Mouse (Mus musculus): Measurements from ENCODE around the gene Dab2ip. TPM values are rescaled to one million over a fixed set of nuclear protein-coding genes. Genes with fewer than 3 reads are reported as not detected.

Gene Dab2ip
- polyA plus RNA-seq, 1 experiment from 2014 or later, result 67.9 TPM

DNA sequence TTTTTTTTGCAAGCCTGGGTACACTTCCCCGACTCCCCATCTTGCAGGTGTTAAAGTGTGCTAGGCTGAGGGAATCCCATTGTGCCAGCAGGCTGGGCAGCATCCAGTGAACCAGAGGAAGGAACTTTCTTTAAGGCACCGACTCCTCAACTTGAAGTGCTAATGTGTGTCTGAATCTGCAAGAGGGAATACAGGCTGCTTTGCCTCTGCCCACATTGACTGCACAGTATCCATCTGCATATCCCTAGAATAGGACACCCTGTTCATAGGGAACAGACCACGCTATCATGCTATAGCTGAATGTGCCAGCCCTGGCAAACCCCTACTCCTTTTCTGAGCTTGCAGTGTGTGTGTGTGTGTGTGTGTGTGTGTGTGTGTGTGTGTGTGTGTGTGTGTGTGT is 115.1 kb downstream of the Dab2ip start:
- H3K9me3 ChIP-seq (replicated peaks), result no peaks in the 10 kb centered on the region
- H3K4me1 ChIP-seq, result peaks cover 100% of the 10 kb centered on the region
- H3K9ac ChIP-seq, result no peak overlapping the region
- H3K36me3 ChIP-seq, result no peaks in the 10 kb centered on the region
- no peak overlapping the region for H3K4me2 ChIP-seq (replicated peaks)
- WGBS, result 77% methylated on average over 3 of the region's 3 CpGs
- ATAC-seq (ENCODE audit: insufficient number of reproducible peaks, low FRiP score, low TSS enrichment, low read depth), result no peak
- no peaks in the 10 kb centered on the region for H3K27me3 ChIP-seq
- H3K4me3 ChIP-seq (replicated peaks), result no peak overlapping the region
- H3K27ac ChIP-seq (replicated peaks), result no peak overlapping the region

DNA sequence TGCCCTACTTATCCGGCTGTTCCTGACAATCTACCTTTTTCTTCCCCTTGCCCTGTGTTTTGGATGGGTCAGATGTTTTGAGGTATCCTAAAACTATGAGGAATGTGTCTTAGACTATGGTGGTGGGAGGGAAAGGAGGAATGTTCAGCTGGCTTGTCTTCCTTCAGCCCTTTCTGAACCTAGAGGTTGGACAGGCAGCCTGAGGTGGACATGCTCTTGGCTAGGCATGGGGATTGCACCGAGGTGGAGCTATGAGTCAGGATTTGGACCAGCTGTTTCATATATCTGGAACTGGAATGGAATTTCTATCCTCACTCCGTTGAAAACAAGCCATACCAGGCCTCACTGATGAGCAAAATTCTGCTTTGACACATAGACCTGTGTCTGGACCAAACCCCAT is 115.9 kb downstream of the Dab2ip start:
- Histone ChIP-seq H3K9me3 (replicated peaks) (no peaks in the 10 kb centered on the region), H3K4me2 (replicated peaks) (no peak overlapping the region), H3K4me1 (peaks cover 100% of the 10 kb centered on the region), H3K36me3 (no peaks in the 10 kb centered on the region), H3K9ac (no peak overlapping the region), H3K27ac (replicated peaks) (0 out of 2 replicates have a peak overlapping the region, but pooled peaks have one; percentile 34), H3K4me3 (replicated peaks) (no peak overlapping the region), H3K27me3 (no peaks in the 10 kb centered on the region)
- no peak for ATAC-seq (ENCODE audit: insufficient number of reproducible peaks, low FRiP score, low TSS enrichment, low read depth)
- 34% methylated on average over 3 of the region's 3 CpGs for WGBS

DNA sequence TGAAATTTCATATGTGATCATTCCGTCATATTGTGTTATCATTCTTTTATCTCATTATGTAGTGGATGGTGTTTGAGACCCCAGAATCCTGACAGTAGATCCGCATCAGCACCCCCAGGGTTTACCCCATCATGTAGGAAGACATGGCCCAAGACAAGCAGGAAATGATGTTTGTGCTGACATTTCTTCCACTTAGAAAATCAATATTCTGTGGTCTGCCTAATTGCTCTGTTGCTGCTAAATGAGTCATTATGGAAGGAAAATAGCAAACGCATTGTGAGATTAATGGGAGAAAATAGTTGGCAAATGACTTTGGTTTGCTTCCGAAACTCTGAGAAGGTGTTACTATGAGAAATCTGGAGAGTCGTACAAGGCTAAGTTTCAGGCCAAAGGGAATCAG is 116.4 kb downstream of the Dab2ip start:
- ATAC-seq (ENCODE audit: insufficient number of reproducible peaks, low FRiP score, low TSS enrichment, low read depth), result no peak
- no peaks in the 10 kb centered on the region for H3K27me3 ChIP-seq
- H3K4me1 ChIP-seq, result peaks cover 100% of the 10 kb centered on the region
- no peak overlapping the region for H3K9ac ChIP-seq
- no peaks in the 10 kb centered on the region for H3K36me3 ChIP-seq
- no peaks in the 10 kb centered on the region for H3K9me3 ChIP-seq (replicated peaks)
- H3K27ac ChIP-seq (replicated peaks), result no peak overlapping the region
- no peak overlapping the region for H3K4me3 ChIP-seq (replicated peaks)
- 78% methylated on average over 5 of the region's 5 CpGs for WGBS
- H3K4me2 ChIP-seq (replicated peaks), result no peak overlapping the region

DNA sequence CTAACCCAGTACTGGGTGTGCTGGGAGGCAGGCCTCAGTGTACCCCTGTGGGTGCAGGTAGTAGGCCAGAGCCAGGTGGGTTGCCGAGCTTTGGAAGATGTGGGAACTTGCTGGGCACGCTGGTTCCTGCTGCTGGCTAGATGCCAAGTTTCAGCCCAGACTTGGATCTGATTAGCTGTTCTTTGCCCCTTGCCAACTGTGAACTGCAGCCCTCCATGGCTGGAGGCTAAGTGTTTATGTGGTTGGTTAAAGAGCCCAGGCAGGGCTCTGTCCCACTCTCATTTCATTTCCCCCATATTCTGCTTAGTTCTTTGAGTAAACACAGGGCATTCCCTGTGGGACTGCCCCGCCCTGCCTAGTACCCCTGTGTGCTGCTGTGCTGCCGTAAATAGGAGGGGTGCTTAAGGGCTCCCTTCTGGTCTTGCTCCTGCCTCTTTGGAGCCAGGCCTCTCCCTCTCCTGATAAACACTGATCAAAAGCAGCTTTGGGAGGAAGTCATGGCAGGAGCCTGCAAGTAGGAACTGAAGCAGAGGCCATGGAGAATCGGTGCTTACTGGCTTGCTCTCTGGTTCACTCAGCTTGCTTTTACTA is 118.1 kb downstream of the Dab2ip start:
- peak overlapping the region; percentile 73 for H3K27ac ChIP-seq (replicated peaks)

DNA sequence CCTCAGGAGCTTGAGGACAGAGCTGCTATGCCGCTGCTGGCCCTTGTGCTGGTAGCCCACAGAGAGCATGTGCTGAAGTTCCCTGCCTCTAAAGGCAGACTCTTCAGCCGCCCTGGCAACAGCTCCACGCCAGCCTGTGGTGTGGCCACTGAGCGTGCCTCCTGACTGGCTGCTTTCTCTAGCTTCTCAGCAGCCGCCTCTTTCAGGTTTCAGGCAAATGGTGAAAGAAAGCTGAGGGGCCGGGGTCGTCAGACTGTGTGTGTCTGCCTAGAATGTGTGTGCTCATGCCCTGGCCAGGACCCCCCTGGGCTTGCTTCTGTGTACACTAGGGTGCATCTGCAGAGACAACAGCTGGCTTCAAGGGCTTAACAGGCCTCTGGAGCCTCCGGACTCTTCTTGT is 119.8 kb downstream of the Dab2ip start:
- Histone ChIP-seq H3K9ac (no peak overlapping the region), H3K4me2 (replicated peaks) (peak overlapping the region; percentile 12; the same call in 1 of the 2 replicates)

More for the DNA sequence above, 118.1 kb downstream of the Dab2ip start:
- peak; percentile 34 for ATAC-seq (ENCODE audit: insufficient number of reproducible peaks, low FRiP score, low TSS enrichment, low read depth)
- Histone ChIP-seq H3K9ac (no peak overlapping the region), H3K4me2 (replicated peaks) (0 out of 2 replicates have a peak overlapping the region, but pooled peaks have one; percentile 9), H3K4me1 (peaks cover 100% of the 10 kb centered on the region), H3K4me3 (replicated peaks) (no peak overlapping the region), H3K9me3 (replicated peaks) (no peaks in the 10 kb centered on the region), H3K27me3 (no peaks in the 10 kb centered on the region), H3K36me3 (no peaks in the 10 kb centered on the region)
- WGBS, result 14% methylated on average over 5 of the region's 5 CpGs

DNA sequence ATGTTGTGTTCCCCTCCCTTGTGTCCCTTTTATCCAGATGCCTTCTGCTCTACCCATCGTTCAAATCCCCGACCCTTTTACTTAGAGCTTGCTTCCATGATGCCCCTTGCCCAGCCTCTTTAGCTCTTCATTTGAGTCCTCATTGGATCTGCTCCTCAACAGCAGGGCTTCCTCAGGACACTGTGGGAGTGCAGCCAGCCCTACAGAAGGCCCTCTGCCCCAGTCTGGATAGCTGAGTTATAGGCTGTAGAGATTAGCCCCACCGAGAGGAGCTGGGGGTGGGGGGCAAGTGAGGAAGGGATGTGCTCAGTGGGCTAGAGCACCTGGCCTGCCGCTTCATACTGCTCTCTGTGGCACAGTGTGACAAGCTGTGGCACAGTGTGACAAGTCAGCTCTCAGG is 120.4 kb downstream of the Dab2ip start:
- peak overlapping the region; percentile 73 for H3K27ac ChIP-seq (replicated peaks)
- ATAC-seq (ENCODE audit: insufficient number of reproducible peaks, low FRiP score, low TSS enrichment, low read depth), result no peak
- no peak overlapping the region for H3K4me2 ChIP-seq (replicated peaks)
- H3K4me3 ChIP-seq (replicated peaks), result no peak overlapping the region
- WGBS, result 64% methylated on average over 4 of the region's 4 CpGs
- no peaks in the 10 kb centered on the region for H3K36me3 ChIP-seq
- peaks cover 95% of the 10 kb centered on the region for H3K4me1 ChIP-seq
- no peaks in the 10 kb centered on the region for H3K27me3 ChIP-seq
- no peak overlapping the region for H3K9ac ChIP-seq
- no peaks in the 10 kb centered on the region for H3K9me3 ChIP-seq (replicated peaks)

More for the DNA sequence above, 119.8 kb downstream of the Dab2ip start:
- Histone ChIP-seq H3K4me3 (replicated peaks) (no peak overlapping the region), H3K36me3 (no peaks in the 10 kb centered on the region), H3K9me3 (replicated peaks) (no peaks in the 10 kb centered on the region), H3K27ac (replicated peaks) (peak overlapping the region; percentile 73), H3K4me1 (peaks cover 96% of the 10 kb centered on the region), H3K27me3 (no peaks in the 10 kb centered on the region)
- no peak for ATAC-seq (ENCODE audit: insufficient number of reproducible peaks, low FRiP score, low TSS enrichment, low read depth)
- 18% methylated on average over 8 of the region's 8 CpGs for WGBS

DNA sequence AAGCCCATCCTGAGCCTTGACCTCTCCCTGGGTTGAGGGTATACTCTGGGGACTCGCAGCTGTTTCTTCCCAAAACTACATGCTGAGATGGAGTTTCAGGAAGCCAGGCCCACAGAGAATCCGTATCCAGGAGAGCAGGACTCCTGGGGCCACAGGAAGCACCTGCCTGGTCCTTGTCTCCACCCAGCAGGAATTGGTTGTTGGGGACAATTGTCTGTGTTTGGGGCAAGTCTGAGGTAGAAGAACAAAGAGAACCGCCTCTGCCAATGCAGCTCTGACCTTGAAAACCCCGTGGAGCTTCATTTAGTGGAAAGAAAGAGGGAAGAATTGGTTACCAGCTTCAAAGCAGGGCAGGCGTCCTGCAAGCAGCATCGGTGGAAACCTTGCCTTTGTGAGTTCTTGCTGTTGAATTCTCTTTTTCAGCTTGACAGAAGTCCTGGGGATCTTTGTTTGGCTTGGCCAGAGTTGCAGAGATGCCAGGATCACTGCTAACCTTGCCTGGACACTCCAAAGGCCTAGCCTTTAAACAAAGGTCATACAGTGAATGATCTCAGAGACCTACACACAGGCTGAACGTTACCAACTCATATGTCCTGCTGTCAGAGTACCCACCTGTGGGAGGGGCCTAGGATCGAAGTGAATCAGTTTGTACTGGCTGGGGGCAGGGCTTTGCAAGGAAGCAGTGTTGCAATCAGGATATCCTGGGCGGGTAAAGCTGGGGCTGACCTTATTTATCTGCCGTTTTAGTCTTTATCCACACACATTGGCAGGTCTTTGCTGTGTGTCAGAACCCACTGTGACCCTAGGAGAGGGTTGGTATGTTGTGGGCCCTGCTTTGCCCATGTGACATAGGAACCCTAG is 122.0 kb downstream of the Dab2ip start:
- no peak overlapping the region for H3K4me2 ChIP-seq (replicated peaks)
- no peak overlapping the region for H3K4me3 ChIP-seq (replicated peaks)
- H3K27ac ChIP-seq (replicated peaks), result peak overlapping the region; percentile 48; the same call in 1 of the 2 replicates
- H3K9me3 ChIP-seq (replicated peaks), result no peaks in the 10 kb centered on the region
- H3K9ac ChIP-seq, result no peak overlapping the region
- 34% methylated on average over 10 of the region's 10 CpGs for WGBS
- no peak for ATAC-seq (ENCODE audit: insufficient number of reproducible peaks, low FRiP score, low TSS enrichment, low read depth)
- H3K4me1 ChIP-seq, result peaks cover 95% of the 10 kb centered on the region
- H3K27me3 ChIP-seq, result no peaks in the 10 kb centered on the region
- no peaks in the 10 kb centered on the region for H3K36me3 ChIP-seq

DNA sequence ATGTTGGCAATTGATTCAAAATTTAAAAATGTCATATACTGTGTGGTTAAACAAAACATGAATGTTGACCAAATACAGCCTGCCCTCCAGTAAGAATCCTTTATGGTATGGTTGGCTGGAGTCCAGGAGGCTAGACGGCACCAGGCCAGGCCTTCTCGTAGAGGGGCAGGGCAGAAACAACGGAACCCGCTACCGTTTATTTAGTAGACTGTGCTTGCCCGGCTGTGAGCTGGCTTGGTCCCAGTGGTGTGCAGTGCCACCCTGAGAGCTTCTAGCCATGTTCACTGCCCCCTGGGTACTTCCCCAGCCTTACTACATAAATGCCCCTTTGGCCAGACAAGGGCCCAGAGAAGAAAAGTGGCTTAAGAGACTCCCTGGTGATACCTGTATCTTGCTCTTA is 122.8 kb downstream of the Dab2ip start:
- Histone ChIP-seq H3K4me1 (peaks cover 94% of the 10 kb centered on the region), H3K27me3 (no peaks in the 10 kb centered on the region), H3K9me3 (replicated peaks) (no peaks in the 10 kb centered on the region), H3K4me3 (replicated peaks) (no peak overlapping the region), H3K4me2 (replicated peaks) (no peak overlapping the region), H3K36me3 (no peaks in the 10 kb centered on the region), H3K9ac (no peak overlapping the region), H3K27ac (replicated peaks) (peak overlapping the region; percentile 48; the same call in 1 of the 2 replicates)
- no peak for ATAC-seq (ENCODE audit: insufficient number of reproducible peaks, low FRiP score, low TSS enrichment, low read depth)
- 25% methylated on average over 6 of the region's 6 CpGs for WGBS

DNA sequence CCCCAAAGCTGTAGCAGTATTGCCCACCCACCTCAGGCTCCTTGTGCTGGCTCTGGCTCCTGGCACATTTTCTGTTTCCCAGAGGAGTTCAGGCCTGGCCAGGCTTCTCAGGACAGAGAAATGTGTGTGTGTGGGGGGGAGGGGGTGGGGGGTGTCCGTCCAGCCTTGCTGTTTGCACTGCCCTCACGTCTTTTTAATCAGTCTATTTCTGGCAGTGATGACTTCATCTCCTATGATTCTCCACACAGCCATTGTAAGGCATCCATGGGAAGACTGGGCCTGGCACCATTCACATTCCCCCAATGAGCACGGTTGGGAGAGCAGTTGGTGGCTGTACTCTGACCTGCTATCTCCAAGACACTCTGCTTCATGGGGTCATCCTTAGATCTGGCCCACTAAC is 125.9 kb downstream of the Dab2ip start:
- WGBS, result 22% methylated on average over 3 of the region's 3 CpGs
- peaks cover 93% of the 10 kb centered on the region for H3K4me1 ChIP-seq
- no peak overlapping the region for H3K4me3 ChIP-seq (replicated peaks)
- H3K9ac ChIP-seq, result no peak overlapping the region
- ATAC-seq (ENCODE audit: insufficient number of reproducible peaks, low FRiP score, low TSS enrichment, low read depth), result no peak
- no peak overlapping the region for H3K4me2 ChIP-seq (replicated peaks)
- H3K27ac ChIP-seq (replicated peaks), result no peak overlapping the region
- H3K27me3 ChIP-seq, result no peaks in the 10 kb centered on the region
- no peaks in the 10 kb centered on the region for H3K9me3 ChIP-seq (replicated peaks)
- H3K36me3 ChIP-seq, result no peaks in the 10 kb centered on the region

DNA sequence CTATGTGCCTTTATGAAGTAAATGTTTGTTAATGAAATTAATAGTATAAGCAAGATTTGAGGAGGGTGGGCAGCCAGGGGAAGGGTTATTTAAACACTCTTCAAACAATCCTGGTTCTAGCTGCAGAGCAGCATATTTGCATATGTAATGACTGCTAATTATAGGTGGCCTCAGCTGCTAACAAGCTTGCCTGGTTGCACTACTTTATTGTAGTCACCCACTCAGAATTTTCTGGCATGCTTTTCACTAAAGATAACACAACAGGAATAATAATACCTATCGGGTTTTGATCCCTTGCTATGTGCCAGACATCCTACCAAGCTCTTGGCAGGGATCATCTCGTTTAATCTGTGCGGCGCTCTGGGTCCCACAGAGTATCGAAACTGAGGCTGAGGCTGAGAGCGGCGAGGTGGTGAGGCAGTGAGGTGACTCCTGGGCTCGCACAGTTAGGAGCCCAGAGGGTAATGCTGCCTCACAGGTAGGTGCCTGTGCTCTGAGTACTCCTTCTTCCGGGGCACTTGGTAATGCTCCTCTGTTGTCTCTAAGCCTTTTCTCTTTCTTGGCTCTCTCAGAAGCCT is 126.8 kb downstream of the Dab2ip start:
- H3K4me1 ChIP-seq, result peaks cover 93% of the 10 kb centered on the region
- WGBS, result 52% methylated on average over 9 of the region's 9 CpGs
- ATAC-seq (ENCODE audit: insufficient number of reproducible peaks, low FRiP score, low TSS enrichment, low read depth), result no peak

DNA sequence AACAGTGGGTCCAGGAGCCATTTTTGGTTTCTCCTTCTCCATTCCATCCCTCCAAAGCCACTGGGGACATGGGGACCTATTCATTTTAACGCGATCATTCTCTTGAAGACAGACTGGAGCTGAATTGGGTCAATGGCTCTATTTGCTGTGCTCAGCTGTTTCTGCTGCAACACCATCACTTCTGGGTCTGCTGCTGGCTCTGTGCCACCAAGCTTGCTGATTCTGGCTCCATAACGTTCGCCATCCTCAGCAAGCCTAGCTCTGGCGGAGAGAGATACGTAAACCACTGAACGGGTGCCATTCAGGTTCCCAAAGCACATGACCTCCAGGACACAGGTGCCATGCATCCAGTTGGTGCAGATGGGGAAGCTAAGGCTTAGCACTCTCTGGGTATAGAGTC is 128.0 kb downstream of the Dab2ip start:
- Histone ChIP-seq H3K4me3 (replicated peaks) (no peak overlapping the region), H3K27me3 (no peaks in the 10 kb centered on the region), H3K36me3 (no peaks in the 10 kb centered on the region), H3K9ac (no peak overlapping the region), H3K9me3 (replicated peaks) (no peaks in the 10 kb centered on the region), H3K4me1 (peaks cover 93% of the 10 kb centered on the region), H3K4me2 (replicated peaks) (no peak overlapping the region), H3K27ac (replicated peaks) (no peak overlapping the region)
- ATAC-seq (ENCODE audit: insufficient number of reproducible peaks, low FRiP score, low TSS enrichment, low read depth), result no peak
- 72% methylated on average over 7 of the region's 7 CpGs for WGBS

More for the DNA sequence above, 126.8 kb downstream of the Dab2ip start:
- Histone ChIP-seq H3K36me3 (no peaks in the 10 kb centered on the region), H3K9ac (no peak overlapping the region), H3K27me3 (no peaks in the 10 kb centered on the region), H3K4me2 (replicated peaks) (no peak overlapping the region), H3K9me3 (replicated peaks) (no peaks in the 10 kb centered on the region), H3K27ac (replicated peaks) (no peak overlapping the region; the same call in 1 of the 2 replicates), H3K4me3 (replicated peaks) (no peak overlapping the region)

Measured in embryonic facial prominence, embryonic 15.5 days (tissue).